Mouse (Mus musculus) testis, adult 2 months (tissue): ENCODE measurements around the gene Prdm1.

Experiments
- CTCF ChIP-seq: fragments of 200-500 bp; IDR thresholded peaks from 2 replicates; pipeline ENCODE4 v1.5.1; 2012; ENCODE audit warnings: low read depth, mild to moderate bottlenecking, inconsistent platforms, low read length, moderate library complexity; ENCODE audit not compliant: control insufficient read depth, insufficient read depth, insufficient replicate concordance
- POLR2A ChIP-seq: fragments of 200-500 bp; IDR thresholded peaks from 2 replicates; pipeline ENCODE4 v1.6.1; 2012; ENCODE audit warnings: low read depth, mild to moderate bottlenecking, inconsistent platforms, low read length, moderate library complexity; ENCODE audit not compliant: control insufficient read depth

DNA sequence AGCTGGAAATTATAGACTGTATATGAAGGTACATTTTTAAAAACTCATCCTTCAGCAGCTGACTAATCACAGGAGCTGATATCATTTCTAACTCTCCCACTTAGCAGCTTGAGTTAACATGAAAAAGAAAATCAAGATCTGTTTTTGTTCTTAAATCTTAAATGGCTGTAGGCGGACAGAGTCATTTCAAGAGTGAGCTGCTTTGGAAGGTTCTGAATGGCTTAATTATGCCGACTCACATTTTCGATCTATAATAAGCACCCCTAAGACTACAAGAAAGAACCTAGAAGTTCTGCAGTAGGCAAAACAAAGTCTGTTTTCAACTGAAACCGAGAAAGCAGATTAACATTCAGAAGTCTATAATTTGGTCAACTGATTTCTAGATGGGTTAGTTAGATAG is 83.9 kb downstream of the Prdm1 start:
- no peak for TF ChIP-seq POLR2A
- TF ChIP-seq CTCF: no peak
